Mouse (Mus musculus) small intestine, adult 2 months (tissue): ENCODE data around the gene C3. TPM values are rescaled to one million over a fixed set of nuclear protein-coding genes. Genes with fewer than 3 reads are reported as not detected.

Experiments used
- H3K27ac ChIP-seq: fragments of 200-500 bp; 2 replicates; pipeline ENCODE4 v1.5.1; 2012; ENCODE audit warnings: low read depth, low read length, control low read depth, inconsistent platforms; ENCODE audit not compliant: insufficient read depth
- H3K27me3 ChIP-seq: fragments of 200-500 bp; 2 replicates; pipeline ENCODE4 v1.6.1; 2012; ENCODE audit warnings: mild to moderate bottlenecking, moderate library complexity, low read length, inconsistent platforms; ENCODE audit not compliant: control insufficient read depth, insufficient read depth
- H3K36me3 ChIP-seq: fragments of 200-500 bp; 2 replicates; pipeline ENCODE4 v1.6.1; 2012; ENCODE audit warnings: mild to moderate bottlenecking, low read length, control low read depth, inconsistent platforms; ENCODE audit not compliant: control insufficient read depth, insufficient read depth
- H3K4me1 ChIP-seq: fragments of 200-500 bp; 2 replicates; pipeline ENCODE4 v1.6.1; 2012; ENCODE audit warnings: low read length, inconsistent platforms, mixed read lengths; ENCODE audit not compliant: control insufficient read depth, insufficient read depth, insufficient read length
- H3K4me3 ChIP-seq: fragments of 200-500 bp; 2 replicates; pipeline ENCODE4 v1.5.1; 2012; ENCODE audit warnings: low read depth, mild to moderate bottlenecking, control low read depth, inconsistent platforms, low read length, moderate library complexity
- CTCF ChIP-seq: fragments of 200-500 bp; IDR thresholded peaks from 2 replicates; pipeline ENCODE4 v1.5.1; 2012; ENCODE audit warnings: low read depth, mild to moderate bottlenecking, control low read depth, inconsistent platforms, low read length, moderate library complexity, mixed read lengths; ENCODE audit not compliant: insufficient replicate concordance, insufficient read length; ENCODE audit errors: extremely low read depth
- POLR2A ChIP-seq: fragments of 200-500 bp; IDR thresholded peaks from 2 replicates; pipeline ENCODE4 v1.6.1; 2012; ENCODE audit warnings: low read depth, mild to moderate bottlenecking, control low read depth, inconsistent platforms, low read length, moderate library complexity
- WGBS: fragments of 180-500 bp; shearing (Covaris S2); methylation state at CpG from one replicate; pipeline ENCODE4 v1.1.7; 2018; 5-methylcytosine and 5-hydroxymethylcytosine counted together
- polyA plus RNA-seq: library from polyadenylated mRNA; depleted of rRNA; stranded (reverse); fragments of >200 nt; gene quantifications from 2 replicates; pipeline ENCODE4 v1.2.3, GENCODE M21; 2012

Gene C3
- polyA plus RNA-seq, 1 experiment: 17.9 TPM

- Histone ChIP-seq H3K4me3 (no peak overlapping the region), H3K36me3 (peaks cover 9% of the 10 kb centered on the region), H3K27ac (peak overlapping the region; percentile 44), H3K4me1 (peaks cover 31% of the 10 kb centered on the region), H3K27me3 (no peaks in the 10 kb centered on the region)
- TF ChIP-seq CTCF: no peak
Measured at GRCm38 (mm10) chr17:57231321-57231771, 3.4 kb upstream of the C3 start.

DNA sequence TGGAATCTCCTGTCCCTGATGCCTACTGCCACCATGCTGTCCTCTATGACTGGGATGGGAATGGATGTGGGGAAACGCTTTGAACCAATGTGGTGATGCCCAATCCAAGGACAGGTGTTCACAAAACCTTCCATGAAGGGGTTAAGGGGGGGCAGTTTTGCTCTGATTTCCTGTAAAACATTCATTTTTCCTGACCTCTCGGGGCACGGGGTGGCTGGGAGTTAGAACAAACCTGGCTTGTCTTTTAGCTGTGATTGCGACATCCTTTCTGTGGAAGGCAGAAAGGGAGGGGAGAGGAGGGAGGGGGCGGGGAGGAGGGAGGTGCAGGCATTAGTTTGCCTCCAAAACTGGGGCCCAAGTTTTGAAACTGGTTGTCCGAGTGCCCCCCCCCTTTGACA, 2.8 kb upstream of the C3 start:
- peaks cover 28% of the 10 kb centered on the region for H3K4me1 ChIP-seq
- peaks cover 3% of the 10 kb centered on the region for H3K36me3 ChIP-seq
- 24% methylated on average over 5 of the region's 6 CpGs for WGBS
- H3K27ac ChIP-seq: no peak overlapping the region
- TF ChIP-seq CTCF: no peak
- TF ChIP-seq POLR2A: no peak
- H3K27me3 ChIP-seq: no peaks in the 10 kb centered on the region
- H3K4me3 ChIP-seq: no peak overlapping the region

DNA sequence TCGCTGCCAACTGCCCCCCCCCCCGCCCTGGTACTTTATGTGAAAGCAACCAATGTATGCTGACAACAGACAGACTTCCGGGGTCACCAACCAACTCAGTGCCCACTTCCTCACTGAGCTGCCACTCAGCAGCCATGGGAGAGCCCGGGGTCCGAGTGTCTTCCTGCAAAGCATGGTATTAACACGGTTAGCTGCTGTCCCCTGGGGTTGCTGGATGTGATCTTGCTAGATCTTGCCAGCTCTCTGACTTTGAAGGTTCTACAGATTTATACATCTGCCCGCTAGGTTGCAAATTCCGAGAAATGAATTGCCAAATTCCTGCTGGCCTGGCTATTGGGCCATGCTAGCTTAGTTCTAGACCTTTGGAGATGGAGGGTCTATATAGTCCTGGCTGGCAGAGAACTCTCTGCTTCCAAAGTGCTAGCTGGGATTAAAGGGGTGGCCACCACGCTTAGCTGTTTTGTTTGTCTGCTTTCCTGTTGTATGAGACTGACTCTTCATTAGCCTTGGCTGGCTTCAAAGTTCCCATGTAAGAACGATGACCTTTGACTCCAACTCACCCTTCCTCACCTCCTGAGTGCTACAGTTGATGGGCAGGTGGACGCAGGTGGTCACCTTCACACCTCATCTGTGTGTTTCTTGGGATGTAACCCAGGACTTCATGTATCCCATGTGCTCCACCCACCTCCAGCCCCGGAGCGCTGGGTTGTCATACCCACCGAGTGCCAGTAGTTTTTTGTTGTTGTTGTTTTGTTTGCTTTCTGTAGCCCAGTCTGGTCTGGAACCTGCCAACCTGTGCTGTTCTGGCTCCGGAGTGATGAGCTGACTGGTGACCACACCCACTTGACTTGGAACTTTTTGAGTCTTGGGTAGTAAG, 2.2 kb upstream of the C3 start:
- H3K36me3 ChIP-seq: peaks cover 2% of the 10 kb centered on the region; the same call in 1 of the 2 replicates
- 75% methylated on average over 15 of the region's 15 CpGs for WGBS
- no peak overlapping the region for H3K27ac ChIP-seq
- TF ChIP-seq POLR2A (no peak), CTCF (no peak)
- H3K4me3 ChIP-seq: no peak overlapping the region
- peaks cover 24% of the 10 kb centered on the region for H3K4me1 ChIP-seq
- no peaks in the 10 kb centered on the region for H3K27me3 ChIP-seq

DNA sequence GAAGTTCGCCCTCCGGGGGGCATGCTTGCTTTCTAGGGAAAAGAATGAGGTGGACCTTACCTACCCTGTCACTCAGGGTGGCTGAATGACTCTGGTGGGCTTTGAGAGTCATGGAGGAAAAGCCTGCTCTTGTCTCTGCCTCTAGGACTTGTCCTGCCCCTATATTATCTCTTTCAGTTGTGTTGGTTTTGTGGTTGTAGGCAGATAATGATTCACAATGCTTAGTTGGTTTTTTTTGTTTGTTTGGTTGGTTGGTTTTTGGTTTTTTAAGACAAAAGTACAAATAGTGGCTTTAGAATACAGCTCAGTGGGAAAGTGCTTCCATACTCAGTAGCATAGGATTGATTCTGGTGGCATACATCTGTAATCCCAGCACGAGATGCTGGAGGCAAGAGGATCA, 937 bp upstream of the C3 start:
- Histone ChIP-seq H3K27me3 (no peaks in the 10 kb centered on the region), H3K27ac (no peak overlapping the region), H3K4me3 (no peak overlapping the region), H3K36me3 (no peaks in the 10 kb centered on the region), H3K4me1 (peaks cover 21% of the 10 kb centered on the region)
- TF ChIP-seq POLR2A (no peak), CTCF (no peak)
- WGBS: 80% methylated on average over 3 of the region's 3 CpGs

GRCm38 (mm10) chr17:57227468-57227867, 468 bp downstream of the C3 start:
- peaks cover 21% of the 10 kb centered on the region for H3K4me1 ChIP-seq
- H3K4me3 ChIP-seq: no peak overlapping the region
- no peaks in the 10 kb centered on the region for H3K36me3 ChIP-seq
- H3K27me3 ChIP-seq: no peaks in the 10 kb centered on the region
- TF ChIP-seq CTCF (no peak), POLR2A (no peak)
- no peak overlapping the region for H3K27ac ChIP-seq
- 64% methylated on average over 2 of the region's 2 CpGs for WGBS

GRCm38 (mm10) chr17:57223313-57223712, 4.6 kb downstream of the C3 start:
- WGBS: 68% methylated on average over 9 of the region's 9 CpGs
- no peaks in the 10 kb centered on the region for H3K36me3 ChIP-seq
- H3K27me3 ChIP-seq: no peaks in the 10 kb centered on the region
- no peak overlapping the region for H3K27ac ChIP-seq
- no peak overlapping the region for H3K4me3 ChIP-seq
- 0 out of 2 replicates have a peak, but pooled peaks cover 2% of the 10 kb centered on the region for H3K4me1 ChIP-seq
- TF ChIP-seq CTCF (no peak), POLR2A (no peak)

DNA sequence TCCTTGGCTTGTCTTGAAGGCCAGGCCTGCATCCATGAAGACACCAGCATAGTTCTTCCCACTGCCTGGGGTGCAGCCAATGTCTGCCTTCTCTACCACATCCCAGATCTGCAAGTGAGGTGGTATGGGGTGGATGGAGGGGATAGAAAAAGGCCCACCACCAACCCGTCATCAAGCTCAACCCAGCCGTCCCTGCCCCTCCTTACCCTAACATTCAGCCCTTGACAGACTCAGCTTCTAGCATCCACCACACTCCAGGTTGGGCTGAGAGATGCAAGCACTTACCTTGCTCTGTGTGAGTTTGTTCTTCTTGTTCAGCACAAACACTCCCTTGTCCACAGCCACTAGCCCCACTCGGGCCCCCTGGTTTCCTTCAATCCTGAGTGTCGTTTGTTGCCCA, 6.0 kb downstream of the C3 start:
- Histone ChIP-seq H3K4me3 (no peak overlapping the region), H3K27me3 (no peaks in the 10 kb centered on the region), H3K4me1 (0 out of 2 replicates have a peak, but pooled peaks cover 2% of the 10 kb centered on the region), H3K27ac (no peak overlapping the region), H3K36me3 (no peaks in the 10 kb centered on the region)
- WGBS: 53% methylated on average over 4 of the region's 4 CpGs
- TF ChIP-seq POLR2A (no peak), CTCF (no peak)
